Comparison of ENCODE assay signal across 8 mouse cellular contexts in genomic region chr2:167543121-167544003, GRCm38 (mm10). TPM values are rescaled to one million over a fixed set of nuclear protein-coding genes. Genes with fewer than 3 reads are reported as not detected.
A peak's percentile ranks its signal among the peaks of the same experiment; 100 is the strongest.
DNase-seq lines count a peak whose midpoint lies in the region; ATAC-seq lines count a peak whose summit lies in the region.

No protein-coding gene starts in this region.

- no peak overlapping the region for H3K4me2 ChIP-seq in midbrain, embryonic 14.5 days (ENCODE audit: low read length)
- no peak overlapping the region for H3K4me2 ChIP-seq in hindbrain, embryonic 16.5 days (ENCODE audit: low read length)
- peak overlapping the region; percentile 10; the same call in 1 of the 2 replicates for H3K4me2 ChIP-seq in liver, embryonic 11.5 days
- H3K4me2 ChIP-seq in neural tube, embryonic 15.5 days = no peak overlapping the region

- WGBS in midbrain, embryonic 10.5 days = 33% methylated on average over 16 of the region's 16 CpGs
- WGBS in midbrain, embryonic 14.5 days = 43% methylated on average over 16 of the region's 16 CpGs
- WGBS in hindbrain, embryonic 16.5 days = 33% methylated on average over 16 of the region's 16 CpGs
- 33% methylated on average over 16 of the region's 16 CpGs for WGBS in liver, embryonic 11.5 days
- 23% methylated on average over 16 of the region's 16 CpGs for WGBS in neural tube, embryonic 15.5 days

- peaks cover 49% of the 10 kb centered on the region for H3K27me3 ChIP-seq in midbrain, embryonic 10.5 days (ENCODE audit: low read depth, poor library complexity, severe bottlenecking)
- H3K27me3 ChIP-seq in midbrain, embryonic 14.5 days (ENCODE audit: control insufficient read depth, insufficient read depth, low read length) = peaks cover 18% of the 10 kb centered on the region
- H3K27me3 ChIP-seq in hindbrain, embryonic 16.5 days (replicated peaks; ENCODE audit: control insufficient read depth, insufficient read depth, low read length) = peaks cover 10% of the 10 kb centered on the region
- peaks cover 20% of the 10 kb centered on the region for H3K27me3 ChIP-seq in liver, embryonic 11.5 days (replicated peaks; ENCODE audit: control insufficient read depth, insufficient read depth, low read length)
- peaks cover 22% of the 10 kb centered on the region for H3K27me3 ChIP-seq in neural tube, embryonic 15.5 days (replicated peaks)

- peak; percentile 47 for DNase-seq in midbrain, embryonic 10.5 days (ENCODE audit: low spot score)
- DNase-seq in midbrain, embryonic 14.5 days = no peak
- DNase-seq in gastrocnemius, adult 18-20 months (ENCODE audit: low spot score) = peak; percentile 45
- DNase-seq in liver, embryonic 11.5 days (ENCODE audit: low spot score) = no peak
- DNase-seq in left cerebral cortex, adult 8-10 months (ENCODE audit: low spot score in 2 of 2) = no peak
- no peak for DNase-seq in cerebellum, adult 11-12 months

- H3K4me1 ChIP-seq in midbrain, embryonic 10.5 days = peaks cover 57% of the 10 kb centered on the region
- peaks cover 10% of the 10 kb centered on the region for H3K4me1 ChIP-seq in midbrain, embryonic 14.5 days (ENCODE audit: control insufficient read depth, insufficient read depth, low read length)
- peaks cover 7% of the 10 kb centered on the region for H3K4me1 ChIP-seq in hindbrain, embryonic 16.5 days (ENCODE audit: control insufficient read depth, insufficient read depth, low read depth, low read length)
- H3K4me1 ChIP-seq in liver, embryonic 11.5 days (replicated peaks; ENCODE audit: control insufficient read depth, insufficient read depth, low read length) = peaks cover 37% of the 10 kb centered on the region
- peaks cover 33% of the 10 kb centered on the region for H3K4me1 ChIP-seq in neural tube, embryonic 15.5 days

- H3K9me3 ChIP-seq in midbrain, embryonic 10.5 days (replicated peaks) = no peaks in the 10 kb centered on the region
- H3K9me3 ChIP-seq in midbrain, embryonic 14.5 days (ENCODE audit: control insufficient read depth, low read length) = no peaks in the 10 kb centered on the region
- no peaks in the 10 kb centered on the region for H3K9me3 ChIP-seq in hindbrain, embryonic 16.5 days (ENCODE audit: control insufficient read depth, low read length)
- no peaks in the 10 kb centered on the region for H3K9me3 ChIP-seq in liver, embryonic 11.5 days (ENCODE audit: control insufficient read depth, low read length)
- no peaks in the 10 kb centered on the region for H3K9me3 ChIP-seq in neural tube, embryonic 15.5 days (replicated peaks)

- no peak overlapping the region for H3K9ac ChIP-seq in midbrain, embryonic 14.5 days (replicated peaks; ENCODE audit: low read length)
- H3K9ac ChIP-seq in hindbrain, embryonic 16.5 days (ENCODE audit: low read depth, low read length) = no peak overlapping the region
- H3K9ac ChIP-seq in liver, embryonic 11.5 days (ENCODE audit: low read depth, low read length) = no peak overlapping the region; the same call in 1 of the 2 replicates
- 0 out of 2 replicates have a peak overlapping the region, but pooled peaks have one; percentile 5 for H3K9ac ChIP-seq in neural tube, embryonic 15.5 days (replicated peaks)

- no peaks in the 10 kb centered on the region for H3K36me3 ChIP-seq in midbrain, embryonic 10.5 days
- H3K36me3 ChIP-seq in midbrain, embryonic 14.5 days (ENCODE audit: control insufficient read depth, insufficient read depth, low read length) = no peaks in the 10 kb centered on the region
- H3K36me3 ChIP-seq in hindbrain, embryonic 16.5 days (ENCODE audit: control insufficient read depth, insufficient read depth, low read length) = no peaks in the 10 kb centered on the region
- H3K36me3 ChIP-seq in liver, embryonic 11.5 days (ENCODE audit: control insufficient read depth, insufficient read depth, low read length) = peaks cover 2% of the 10 kb centered on the region; the same call in 1 of the 2 replicates
- H3K36me3 ChIP-seq in neural tube, embryonic 15.5 days = no peaks in the 10 kb centered on the region

- H3K27ac ChIP-seq in midbrain, embryonic 10.5 days (replicated peaks) = peak overlapping the region; percentile 53
- H3K27ac ChIP-seq in midbrain, embryonic 14.5 days (replicated peaks; ENCODE audit: low read depth, low read length) = no peak overlapping the region; the same call in 1 of the 2 replicates
- H3K27ac ChIP-seq in hindbrain, embryonic 16.5 days (ENCODE audit: low read depth, low read length) = peak overlapping the region; percentile 59
- H3K27ac ChIP-seq in liver, embryonic 11.5 days (ENCODE audit: low read depth, low read length) = peak overlapping the region; percentile 83
- H3K27ac ChIP-seq in neural tube, embryonic 15.5 days (replicated peaks) = peak overlapping the region; percentile 72

- no peak for ATAC-seq in midbrain, embryonic 14.5 days (ENCODE audit: low FRiP score, low TSS enrichment)
- ATAC-seq in hindbrain, embryonic 16.5 days = no peak
- ATAC-seq in liver, embryonic 11.5 days (replicated peaks; ENCODE audit: low FRiP score) = no peak
- ATAC-seq in neural tube, embryonic 15.5 days (ENCODE audit: low FRiP score) = no peak

- no peak overlapping the region for H3K4me3 ChIP-seq in midbrain, embryonic 10.5 days
- no peak overlapping the region for H3K4me3 ChIP-seq in midbrain, embryonic 14.5 days (replicated peaks; ENCODE audit: low read depth, low read length)
- H3K4me3 ChIP-seq in hindbrain, embryonic 16.5 days (ENCODE audit: low read length) = no peak overlapping the region
- no peak overlapping the region for H3K4me3 ChIP-seq in liver, embryonic 11.5 days (ENCODE audit: low read depth, low read length)
- no peak overlapping the region for H3K4me3 ChIP-seq in neural tube, embryonic 15.5 days (replicated peaks)

RNA-seq across cellular contexts. Expression of gene Snai1, which starts 5.4 kb away (rescaled TPM):
- polyA plus RNA-seq in midbrain, embryonic 10.5 days (2016; fragmentation: Nextera tagmentation; extraction: Ambion mirVana) = 30.0 and 36.1 TPM in 2 replicates
- polyA plus RNA-seq in midbrain, embryonic 14.5 days (2014; fragmentation: Nextera tagmentation; extraction: Ambion mirVana) = 0.53 and 4.4 TPM in 2 replicates
- total RNA-seq in gastrocnemius, adult 18-20 months (2021) = 1 to 10 TPM in 1 of 2 experiments, under 1 TPM in 1; 0.73 to 1.0 TPM
- 4.5 and 8.4 TPM in 2 replicates for polyA plus RNA-seq in hindbrain, embryonic 16.5 days (2015; fragmentation: Nextera tagmentation; extraction: Ambion mirVana)
- polyA plus RNA-seq in liver, embryonic 11.5 days (2014; fragmentation: Nextera tagmentation; extraction: Ambion mirVana) = 14.3 and 15.2 TPM in 2 replicates
- polyA plus RNA-seq in neural tube, embryonic 15.5 days (2015; fragmentation: Nextera tagmentation; extraction: Ambion mirVana) = 6.3 and 8.6 TPM in 2 replicates
- under 1 TPM; 0.48 to 0.93 (median 0.70) TPM for total RNA-seq in left cerebral cortex, adult 8-10 months (2022)

RNA-seq across cellular contexts. Expression of gene Spata2, which starts 50.7 kb away (rescaled TPM):
- polyA plus RNA-seq in midbrain, embryonic 10.5 days (2016; fragmentation: Nextera tagmentation; extraction: Ambion mirVana) = 19.1 and 23.5 TPM in 2 replicates
- polyA plus RNA-seq in midbrain, embryonic 14.5 days (2014; fragmentation: Nextera tagmentation; extraction: Ambion mirVana) = 27.4 and 29.9 TPM in 2 replicates
- 10 to 100 TPM; 18.4 to 19.5 TPM for total RNA-seq in gastrocnemius, adult 18-20 months (2021)
- polyA plus RNA-seq in hindbrain, embryonic 16.5 days (2015; fragmentation: Nextera tagmentation; extraction: Ambion mirVana) = 30.5 and 33.6 TPM in 2 replicates
- polyA plus RNA-seq in liver, embryonic 11.5 days (2014; fragmentation: Nextera tagmentation; extraction: Ambion mirVana) = 16.2 and 17.5 TPM in 2 replicates
- 27.0 and 28.6 TPM in 2 replicates for polyA plus RNA-seq in neural tube, embryonic 15.5 days (2015; fragmentation: Nextera tagmentation; extraction: Ambion mirVana)
- total RNA-seq in left cerebral cortex, adult 8-10 months (2022) = 10 to 100 TPM; 66.1 to 71.2 (median 70.1) TPM

RNA-seq across cellular contexts. Expression of gene Rnf114, which starts 50.9 kb away (rescaled TPM):
- polyA plus RNA-seq in midbrain, embryonic 10.5 days (2016; fragmentation: Nextera tagmentation; extraction: Ambion mirVana) = 139 and 154 TPM in 2 replicates
- 127 and 146 TPM in 2 replicates for polyA plus RNA-seq in midbrain, embryonic 14.5 days (2014; fragmentation: Nextera tagmentation; extraction: Ambion mirVana)
- 10 to 100 TPM; 37.5 to 45.6 TPM for total RNA-seq in gastrocnemius, adult 18-20 months (2021)
- 112 and 115 TPM in 2 replicates for polyA plus RNA-seq in hindbrain, embryonic 16.5 days (2015; fragmentation: Nextera tagmentation; extraction: Ambion mirVana)
- polyA plus RNA-seq in liver, embryonic 11.5 days (2014; fragmentation: Nextera tagmentation; extraction: Ambion mirVana) = 55.9 and 57.7 TPM in 2 replicates
- polyA plus RNA-seq in neural tube, embryonic 15.5 days (2015; fragmentation: Nextera tagmentation; extraction: Ambion mirVana) = 98.4 and 106 TPM in 2 replicates
- total RNA-seq in left cerebral cortex, adult 8-10 months (2022) = 10 to 100 TPM; 57.8 to 62.9 (median 60.1) TPM

Comparison
In these comparisons a context has a peak if more than half of its experiments do, and no peak if none do; other contexts are left out.
1. DNase-seq: peak in midbrain, embryonic 10.5 days (single experiment) and gastrocnemius, adult 18-20 months (single experiment); none in midbrain, embryonic 14.5 days (single experiment), liver, embryonic 11.5 days (single experiment), left cerebral cortex, adult 8-10 months (0 of 2) and cerebellum, adult 11-12 months (single experiment).